Mouse (Mus musculus) stomach, postnatal 0 days (tissue): ENCODE measurements at regions not wholly inside any gene's neighbourhood (a gene's known extent, or its start where the extent isn't known, plus 50 kb on each side); places are given as distances from the start of the nearest gene placed in this dataset.

Experiments used
- ATAC-seq: fragments of 200-750 bp; cut with Nextera tagmentation; 2 replicates; pipeline ENCODE4 v1.8.0; 2017; ENCODE audit not compliant: low FRiP score, low TSS enrichment
- DNase-seq: peaks from one replicate; pipeline ENCODE4 v3.0.0-alpha.2; 2016; ENCODE audit warnings: low spot score
- H3K27ac ChIP-seq: fragments of 300-500 bp; sonication (generic); replicated peaks from 2 replicates; pipeline ENCODE4 v1.5.1; 2014; ENCODE audit warnings: mild to moderate bottlenecking, control low read depth
- H3K27me3 ChIP-seq: fragments of 300-500 bp; sonication (generic); 2 replicates; pipeline ENCODE4 v1.6.1; 2014; ENCODE audit warnings: low read length; ENCODE audit not compliant: control insufficient read depth, insufficient read depth
- H3K36me3 ChIP-seq: fragments of 300-500 bp; sonication (generic); 2 replicates; pipeline ENCODE4 v1.6.1; 2014; ENCODE audit warnings: low read length, mixed read lengths; ENCODE audit not compliant: control insufficient read depth, insufficient read depth
- H3K4me1 ChIP-seq: fragments of 300-500 bp; sonication (generic); replicated peaks from 2 replicates; pipeline ENCODE4 v1.6.1; 2014; ENCODE audit warnings: antibody characterized with exemption; ENCODE audit not compliant: control insufficient read depth, insufficient read depth
- H3K4me2 ChIP-seq: fragments of 300-500 bp; sonication (generic); replicated peaks from 2 replicates; pipeline ENCODE4 v1.6.1; 2014; ENCODE audit warnings: low read depth, mild to moderate bottlenecking, control low read depth, moderate library complexity
- H3K4me3 ChIP-seq: fragments of 300-500 bp; sonication (generic); 2 replicates; pipeline ENCODE4 v1.5.1; 2014; ENCODE audit warnings: low read depth, low read length, control low read depth
- H3K9ac ChIP-seq: fragments of 300-500 bp; sonication (generic); 2 replicates; pipeline ENCODE4 v1.6.1; 2014; ENCODE audit warnings: mild to moderate bottlenecking, low read length, control low read depth, mixed read lengths
- H3K9me3 ChIP-seq: fragments of 300-500 bp; sonication (generic); 2 replicates; pipeline ENCODE4 v1.6.1; 2016; ENCODE audit warnings: low read length; ENCODE audit not compliant: control insufficient read depth
- CTCF ChIP-seq: IDR thresholded peaks from 2 replicates; pipeline ENCODE4 v1.5.1; 2016; ENCODE audit warnings: antibody characterized with exemption, low read depth, mild to moderate bottlenecking, moderate library complexity
- EP300 ChIP-seq: optimal IDR thresholded peaks from 2 replicates; pipeline ENCODE3; 2016; ENCODE audit warnings: antibody characterized with exemption
- WGBS: fragments of 180-500 bp; shearing (Covaris S2); extraction: QIAGEN DNeasy Blood & Tissue Kit; methylation state at CpG from one replicate; pipeline ENCODE4 v1.1.7; 2014; 5-methylcytosine and 5-hydroxymethylcytosine counted together

- TF ChIP-seq EP300 (no peak), CTCF (no peak)
- no peak overlapping the region for H3K4me3 ChIP-seq
- no peak overlapping the region for H3K27ac ChIP-seq
- H3K27me3 ChIP-seq, result no peaks in the 10 kb centered on the region
- WGBS, result 80% methylated on average over 4 of the region's 4 CpGs
- ATAC-seq (no peak), DNase-seq (no peak)
- no peak overlapping the region for H3K9ac ChIP-seq
- no peaks in the 10 kb centered on the region for H3K9me3 ChIP-seq
- no peaks in the 10 kb centered on the region for H3K36me3 ChIP-seq
- no peak overlapping the region for H3K4me2 ChIP-seq
- H3K4me1 ChIP-seq, result no peaks in the 10 kb centered on the region
These were observed 52.8 kb upstream of the G2e3 start for GRCm38 (mm10) chr12:51294971-51295477.

- no peak overlapping the region for H3K9ac ChIP-seq
- no peak overlapping the region for H3K4me3 ChIP-seq
- no peaks in the 10 kb centered on the region for H3K9me3 ChIP-seq
- no peaks in the 10 kb centered on the region for H3K36me3 ChIP-seq
- no peaks in the 10 kb centered on the region for H3K4me1 ChIP-seq
- DNase-seq (no peak), ATAC-seq (no peak)
- TF ChIP-seq CTCF (no peak), EP300 (no peak)
- H3K4me2 ChIP-seq, result no peak overlapping the region
- H3K27ac ChIP-seq, result no peak overlapping the region
- no peaks in the 10 kb centered on the region; the same call in 1 of the 2 replicates for H3K27me3 ChIP-seq
- 91% methylated on average over 1 of the region's 1 CpGs for WGBS
These were observed 69.5 kb upstream of the G2e3 start for GRCm38 (mm10) chr12:51278358-51278757.

GRCm38 (mm10) chr12:51275818-51276538, 71.9 kb upstream of the G2e3 start:
- no peak overlapping the region for H3K4me3 ChIP-seq
- H3K27ac ChIP-seq, result no peak overlapping the region
- 44% methylated on average over 14 of the region's 14 CpGs for WGBS
- DNase-seq (no peak), ATAC-seq (no peak)
- H3K9ac ChIP-seq, result no peak overlapping the region
- no peaks in the 10 kb centered on the region for H3K27me3 ChIP-seq
- no peaks in the 10 kb centered on the region for H3K4me1 ChIP-seq
- no peaks in the 10 kb centered on the region for H3K36me3 ChIP-seq
- H3K9me3 ChIP-seq, result no peaks in the 10 kb centered on the region
- H3K4me2 ChIP-seq, result no peak overlapping the region; the same call in 1 of the 2 replicates
- TF ChIP-seq EP300 (no peak), CTCF (peak; percentile 80)

- no peaks in the 10 kb centered on the region for H3K27me3 ChIP-seq
- no peak overlapping the region for H3K27ac ChIP-seq
- TF ChIP-seq EP300 (no peak), CTCF (no peak)
- DNase-seq, result no peak
- H3K4me1 ChIP-seq, result no peaks in the 10 kb centered on the region
- H3K4me3 ChIP-seq, result no peak overlapping the region
- ATAC-seq, result no peak
- H3K4me2 ChIP-seq, result no peak overlapping the region
- H3K9ac ChIP-seq, result no peak overlapping the region
- no peaks in the 10 kb centered on the region for H3K36me3 ChIP-seq
- no peaks in the 10 kb centered on the region for H3K9me3 ChIP-seq
- 79% methylated on average over 5 of the region's 5 CpGs for WGBS
These were observed 74.4 kb upstream of the G2e3 start for GRCm38 (mm10) chr12:51273486-51273885.

GRCm38 (mm10) chr12:51242839-51243238, 105.0 kb upstream of the G2e3 start:
- no peaks in the 10 kb centered on the region for H3K4me1 ChIP-seq
- TF ChIP-seq EP300 (no peak), CTCF (no peak)
- no peaks in the 10 kb centered on the region for H3K36me3 ChIP-seq
- H3K9me3 ChIP-seq, result no peaks in the 10 kb centered on the region
- H3K27me3 ChIP-seq, result no peaks in the 10 kb centered on the region
- DNase-seq, result no peak
- no peak overlapping the region for H3K9ac ChIP-seq
- 72% methylated on average over 7 of the region's 7 CpGs for WGBS
- ATAC-seq, result no peak
- H3K4me2 ChIP-seq, result no peak overlapping the region
- no peak overlapping the region for H3K27ac ChIP-seq
- no peak overlapping the region for H3K4me3 ChIP-seq

GRCm38 (mm10) chr12:51241131-51241781, 106.6 kb upstream of the G2e3 start:
- Histone ChIP-seq H3K4me2 (no peak overlapping the region), H3K9ac (no peak overlapping the region), H3K4me1 (no peaks in the 10 kb centered on the region), H3K4me3 (no peak overlapping the region), H3K27me3 (no peaks in the 10 kb centered on the region), H3K36me3 (no peaks in the 10 kb centered on the region), H3K27ac (no peak overlapping the region), H3K9me3 (no peaks in the 10 kb centered on the region)
- 83% methylated on average over 7 of the region's 7 CpGs for whole genome bisulfite sequencing
- no peak for TF ChIP-seq CTCF
- TF ChIP-seq EP300, result no peak
- no peak for ATAC-seq
- DNase-seq, result no peak
